Mouse (Mus musculus): Measurements from ENCODE around the gene Orai2.

GRCm38 (mm10) chr5:136147704-136148103, 22.8 kb downstream of the Orai2 start:
- TF ChIP-seq CTCF (IDR thresholded peaks at IDR 0.05), result no peak
- TF ChIP-seq EP300 (IDR thresholded peaks at IDR 0.05), result no peak
